Mouse (Mus musculus) heart, embryonic 12.5 days (tissue): ENCODE data around the gene Fbxw15. TPM values are rescaled to one million over a fixed set of nuclear protein-coding genes. Genes with fewer than 3 reads are reported as not detected.
"Not testable (repeated sequence)": the region's sequence is repeated elsewhere in the genome, so short reads cannot be mapped to it uniquely, and the experiment has no call there.

Source experiments
- ATAC-seq: fragments of 200-750 bp; cut with Nextera tagmentation; 2 replicates; pipeline ENCODE4 v1.8.0; 2017; ENCODE audit warnings: moderate TSS enrichment, moderate library complexity; ENCODE audit not compliant: insufficient number of reproducible peaks, low FRiP score
- H3K27ac ChIP-seq: fragments of 300-500 bp; sonication (generic); 2 replicates; pipeline ENCODE4 v1.5.1; 2016; ENCODE audit warnings: mild to moderate bottlenecking, moderate library complexity; ENCODE audit not compliant: poor library complexity, severe bottlenecking
- H3K27me3 ChIP-seq: fragments of 300-500 bp; sonication (generic); replicated peaks from 2 replicates; pipeline ENCODE4 v1.6.1; 2016; ENCODE audit warnings: mild to moderate bottlenecking, moderate library complexity
- H3K36me3 ChIP-seq: fragments of 300-500 bp; sonication (generic); 2 replicates; pipeline ENCODE4 v1.6.1; 2016; ENCODE audit warnings: mild to moderate bottlenecking, moderate library complexity
- H3K4me1 ChIP-seq: fragments of 300-500 bp; sonication (generic); replicated peaks from 2 replicates; pipeline ENCODE4 v1.6.1; 2016; ENCODE audit warnings: mild to moderate bottlenecking
- H3K4me2 ChIP-seq: fragments of 300-500 bp; sonication (generic); 2 replicates; pipeline ENCODE4 v1.6.1; 2016; ENCODE audit warnings: mild to moderate bottlenecking, moderate library complexity
- H3K4me3 ChIP-seq: fragments of 300-500 bp; sonication (generic); 2 replicates; pipeline ENCODE4 v1.5.1; 2016; ENCODE audit warnings: mild to moderate bottlenecking
- H3K9ac ChIP-seq: fragments of 300-500 bp; sonication (generic); 2 replicates; pipeline ENCODE4 v1.6.1; 2016; ENCODE audit warnings: mild to moderate bottlenecking, moderate library complexity
- H3K9me3 ChIP-seq: fragments of 300-500 bp; sonication (generic); replicated peaks from 2 replicates; pipeline ENCODE4 v1.6.1; 2016; ENCODE audit warnings: mild to moderate bottlenecking, moderate library complexity
- WGBS: fragments of 180-500 bp; shearing (Covaris S2); methylation state at CpG from one replicate; pipeline ENCODE4 v1.1.7; 2016; 5-methylcytosine and 5-hydroxymethylcytosine counted together
- polyA plus RNA-seq: library from polyadenylated mRNA; unstranded; fragments of >200 nt; fragmentation: Nextera tagmentation; extraction: Ambion mirVana; gene quantifications from 2 replicates; pipeline ENCODE4 v1.2.1, GENCODE M21; 2016

The Fbxw15 gene
- polyA plus RNA-seq = not detected in 2 replicates

DNA sequence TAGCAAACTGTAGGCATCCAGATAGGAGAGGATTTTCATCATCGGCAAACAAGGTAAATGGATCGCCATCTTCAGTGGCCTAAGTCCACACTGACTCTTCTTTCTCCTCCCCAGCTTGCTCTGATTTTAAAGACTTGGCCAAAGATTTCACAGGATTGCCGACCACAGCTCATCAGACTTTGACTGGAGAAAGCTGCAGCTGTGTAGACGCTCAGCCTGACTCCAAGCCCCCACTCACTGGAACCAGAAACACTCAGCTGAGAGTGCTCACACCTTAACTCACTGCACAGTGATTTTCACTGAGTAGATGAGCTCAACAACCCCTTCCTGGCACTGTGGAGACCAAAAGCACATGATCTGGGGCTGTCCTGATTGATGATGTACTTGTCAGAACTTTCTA, at the start of gene Fbxw15:
Gene Fbxw15, minus strand, starts transcription at position 101 of the 400 bp plus-strand sequence.
- 75% methylated on average over 4 of the region's 4 CpGs for WGBS
- not testable (repeated sequence) for H3K9ac ChIP-seq, H3K27ac ChIP-seq, H3K9me3 ChIP-seq, H3K27me3 ChIP-seq, H3K4me2 ChIP-seq, H3K4me1 ChIP-seq, ATAC-seq, H3K4me3 ChIP-seq, H3K36me3 ChIP-seq

DNA sequence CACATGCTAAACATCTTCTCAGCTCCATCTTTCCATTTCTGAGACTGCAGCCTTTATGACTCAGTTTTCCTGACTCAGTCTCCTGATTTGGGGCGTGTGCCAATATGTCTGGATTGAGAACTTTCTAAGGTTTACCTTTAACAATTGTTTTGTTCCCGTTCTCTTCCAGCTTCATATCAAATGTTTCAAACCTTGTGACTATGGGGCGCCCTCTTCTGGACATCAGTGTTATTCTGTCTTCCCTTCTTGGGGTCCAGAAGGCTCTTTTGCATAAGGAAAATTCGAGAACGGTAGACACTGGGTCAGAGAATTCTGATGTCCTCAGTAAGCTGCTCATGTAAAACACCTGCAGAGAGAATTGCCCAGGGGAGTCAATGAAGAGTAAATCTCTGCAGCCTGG, 38.8 kb upstream of the Fbxw15 start:
- not testable (repeated sequence) for ATAC-seq, H3K36me3 ChIP-seq
- 33% methylated on average over 5 of the region's 5 CpGs for WGBS

GRCm38 (mm10) chr9:109602128-109602527, 34.1 kb upstream of the Fbxw15 start:
- H3K4me1 ChIP-seq, H3K27ac ChIP-seq, H3K4me2 ChIP-seq, ATAC-seq, H3K9me3 ChIP-seq, H3K27me3 ChIP-seq, H3K9ac ChIP-seq, H3K36me3 ChIP-seq, H3K4me3 ChIP-seq: not testable (repeated sequence)
- WGBS = 48% methylated on average over 2 of the region's 2 CpGs

More for the DNA sequence above, 38.8 kb upstream of the Fbxw15 start:
- not testable (repeated sequence) for H3K9ac ChIP-seq, H3K4me3 ChIP-seq, H3K9me3 ChIP-seq, H3K4me1 ChIP-seq, H3K27ac ChIP-seq, H3K4me2 ChIP-seq, H3K27me3 ChIP-seq

GRCm38 (mm10) chr9:109597226-109597625, 29.2 kb upstream of the Fbxw15 start:
- H3K36me3 ChIP-seq = no peaks in the 10 kb centered on the region
- H3K27ac ChIP-seq = no peak overlapping the region
- H3K4me1 ChIP-seq = no peaks in the 10 kb centered on the region
- no peak overlapping the region for H3K9ac ChIP-seq
- H3K4me2 ChIP-seq = no peak overlapping the region
- H3K9me3 ChIP-seq = peaks cover 12% of the 10 kb centered on the region
- no peak for ATAC-seq
- no peak overlapping the region for H3K4me3 ChIP-seq
- H3K27me3 ChIP-seq = no peaks in the 10 kb centered on the region

GRCm38 (mm10) chr9:109594866-109595265, 26.8 kb upstream of the Fbxw15 start:
- no peak overlapping the region for H3K9ac ChIP-seq
- 69% methylated on average over 2 of the region's 2 CpGs for WGBS
- no peak for ATAC-seq

GRCm38 (mm10) chr9:109565546-109565945, 2.5 kb downstream of the Fbxw15 start:
- no peak overlapping the region for H3K9ac ChIP-seq
- 78% methylated on average over 1 of the region's 1 CpGs for WGBS
- H3K4me2 ChIP-seq = no peak overlapping the region
- H3K36me3 ChIP-seq = no peaks in the 10 kb centered on the region
- H3K27ac ChIP-seq = no peak overlapping the region
- no peaks in the 10 kb centered on the region for H3K27me3 ChIP-seq
- no peaks in the 10 kb centered on the region for H3K4me1 ChIP-seq
- no peak overlapping the region for H3K4me3 ChIP-seq
- ATAC-seq = no peak
- no peaks in the 10 kb centered on the region for H3K9me3 ChIP-seq

More at GRCm38 (mm10) chr9:109594866-109595265, 26.8 kb upstream of the Fbxw15 start:
- Histone ChIP-seq H3K27me3 (no peaks in the 10 kb centered on the region), H3K9me3 (peaks cover 12% of the 10 kb centered on the region), H3K27ac (no peak overlapping the region), H3K4me3 (no peak overlapping the region), H3K4me1 (no peaks in the 10 kb centered on the region), H3K4me2 (no peak overlapping the region), H3K36me3 (no peaks in the 10 kb centered on the region)

DNA sequence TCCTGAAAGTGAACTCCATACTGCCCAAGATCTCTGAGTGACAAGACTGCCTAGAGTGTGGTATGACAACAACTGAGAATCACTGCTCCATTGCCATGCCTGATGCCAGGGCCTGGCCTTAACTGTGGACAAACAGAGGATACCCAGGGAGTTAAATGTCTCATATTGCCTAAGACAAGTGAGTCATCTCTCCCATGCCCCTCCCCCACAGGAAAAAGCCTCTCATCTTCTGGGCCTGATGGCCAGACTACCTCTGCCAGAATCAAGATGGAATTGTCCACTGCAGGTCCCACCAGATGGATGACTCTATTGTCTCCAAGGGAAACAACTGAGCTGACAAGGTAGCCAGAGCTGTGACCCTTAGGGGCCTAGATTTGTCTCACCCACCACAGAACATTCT, 6.0 kb downstream of the Fbxw15 start:
- not testable (repeated sequence) for H3K4me2 ChIP-seq, H3K4me1 ChIP-seq, H3K9me3 ChIP-seq, H3K9ac ChIP-seq, H3K27ac ChIP-seq, H3K4me3 ChIP-seq, H3K27me3 ChIP-seq, H3K36me3 ChIP-seq, ATAC-seq

GRCm38 (mm10) chr9:109552483-109552882, 15.6 kb downstream of the Fbxw15 start:
- Histone ChIP-seq H3K9me3 (0 out of 2 replicates have a peak, but pooled peaks cover 2% of the 10 kb centered on the region), H3K9ac (no peak overlapping the region), H3K4me3 (no peak overlapping the region), H3K4me2 (no peak overlapping the region), H3K36me3 (no peaks in the 10 kb centered on the region), H3K27ac (no peak overlapping the region), H3K4me1 (no peaks in the 10 kb centered on the region), H3K27me3 (no peaks in the 10 kb centered on the region)
- WGBS = 69% methylated on average over 3 of the region's 3 CpGs
- ATAC-seq = no peak

DNA sequence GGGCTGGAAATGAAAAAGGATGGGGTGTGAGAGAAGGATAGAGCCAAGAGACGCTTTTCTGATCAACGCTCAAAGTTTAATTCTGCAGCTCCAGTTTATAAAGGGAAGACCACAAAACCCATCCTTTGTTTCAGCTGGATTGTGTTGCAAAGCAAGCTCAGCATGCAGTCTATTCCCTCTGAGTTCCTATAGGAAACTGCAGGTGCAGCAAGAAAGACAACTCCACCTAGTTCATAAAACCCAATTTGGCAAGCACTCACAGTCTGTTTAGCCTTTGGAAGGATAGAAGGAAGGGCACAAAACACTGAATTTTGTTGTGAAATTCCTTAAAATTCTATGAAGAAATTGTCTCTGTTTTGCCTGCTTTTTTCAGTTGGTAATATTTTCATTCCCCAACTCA, 18.4 kb downstream of the Fbxw15 start:
- H3K27ac ChIP-seq, H3K27me3 ChIP-seq: not testable (repeated sequence)
- WGBS = 39% methylated on average over 2 of the region's 2 CpGs

DNA sequence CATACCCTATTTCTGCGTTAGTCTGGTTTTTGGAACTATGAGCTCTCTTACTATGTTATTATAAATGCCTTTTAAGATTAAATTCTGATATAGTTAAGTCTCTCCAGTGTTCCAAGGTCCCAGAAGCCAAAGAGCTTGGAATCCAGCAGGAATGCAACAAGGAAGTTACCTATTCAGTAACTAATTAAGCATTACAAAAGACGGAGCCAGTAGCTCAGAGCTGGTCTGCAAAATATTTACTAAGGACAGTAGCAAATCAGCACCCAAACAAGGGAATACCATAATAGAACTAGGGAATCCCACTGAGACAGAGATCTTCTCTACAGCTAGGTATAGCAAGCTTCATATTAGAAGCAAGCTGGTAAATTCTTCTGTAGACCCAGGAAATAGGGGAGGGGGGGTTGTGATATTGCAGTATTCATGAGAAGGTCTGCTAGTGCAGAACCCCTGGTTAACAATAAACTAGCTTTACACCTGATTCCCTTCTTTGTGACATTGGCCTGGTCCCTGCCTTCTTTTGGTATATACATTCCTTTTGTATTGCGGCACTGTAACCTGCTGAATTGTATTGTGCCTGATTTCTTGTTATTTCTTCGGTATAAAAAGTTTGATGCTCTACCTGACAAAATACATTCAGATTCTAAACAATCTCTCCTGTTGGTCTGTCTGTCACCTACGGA, 44.5 kb downstream of the Fbxw15 start:
- H3K9ac ChIP-seq = no peak overlapping the region
- no peak overlapping the region for H3K4me2 ChIP-seq
- no peak overlapping the region for H3K27ac ChIP-seq
- no peak for ATAC-seq
- no peak overlapping the region for H3K4me3 ChIP-seq
- no peaks in the 10 kb centered on the region for H3K27me3 ChIP-seq
- H3K36me3 ChIP-seq = no peaks in the 10 kb centered on the region
- H3K4me1 ChIP-seq = no peaks in the 10 kb centered on the region
- WGBS = 79% methylated on average over 5 of the region's 5 CpGs
- H3K9me3 ChIP-seq = no peaks in the 10 kb centered on the region

More for the DNA sequence above, 18.4 kb downstream of the Fbxw15 start:
- ATAC-seq, H3K4me1 ChIP-seq, H3K9ac ChIP-seq, H3K4me2 ChIP-seq, H3K4me3 ChIP-seq, H3K36me3 ChIP-seq, H3K9me3 ChIP-seq: not testable (repeated sequence)
